Mouse (Mus musculus) CH12.LX (cell line): Measurements from ENCODE around the gene Senp1. TPM values are rescaled to one million over a fixed set of nuclear protein-coding genes. Genes with fewer than 3 reads are reported as not detected.

Experiments used
- DNase-seq: peaks from one replicate; pipeline ENCODE4 v3.0.0-alpha.2; 2013; ENCODE audit errors: extremely low read depth
- H3K27ac ChIP-seq: 2 replicates; pipeline ENCODE4 v1.5.1; 2012; ENCODE audit warnings: low read depth, mild to moderate bottlenecking, control low read depth, moderate library complexity; ENCODE audit not compliant: insufficient read depth
- H3K27me3 ChIP-seq: replicated peaks from 2 replicates; pipeline ENCODE3; 2012; ENCODE audit warnings: inconsistent platforms
- H3K36me3 ChIP-seq, 2 experiments: replicated peaks in 1 of 2; 2 replicates each; pipeline versions ENCODE3 to v1.6.1; 2012; ENCODE audit warnings: inconsistent platforms in 1 of 2, low read length in 1 of 2, mild to moderate bottlenecking in 1 of 2, mixed read lengths in 1 of 2, moderate library complexity in 1 of 2; ENCODE audit not compliant: control insufficient read depth in 1 of 2, insufficient read depth in 1 of 2
- H3K4me1 ChIP-seq, 2 experiments: 2 replicates each; pipeline ENCODE4 v1.6.1; 2012; ENCODE audit warnings: inconsistent platforms in 1 of 2, moderate library complexity in 1 of 2; ENCODE audit not compliant: insufficient read depth in 2 of 2, control insufficient read depth in 1 of 2
- H3K4me2 ChIP-seq: 2 replicates; pipeline ENCODE4 v1.6.1; 2012; ENCODE audit warnings: low read depth, mild to moderate bottlenecking, control low read depth; ENCODE audit not compliant: poor library complexity, insufficient read depth, severe bottlenecking
- H3K4me3 ChIP-seq, 3 experiments: fragments of 150-350 bp in 1 of 3; sonication (generic) in 1 of 3; replicated peaks in 1 of 3; 2 replicates each; pipeline versions ENCODE3 to v1.5.1; 2011 to 2012; ENCODE audit warnings: low read depth in 2 of 3, low read length in 2 of 3, mild to moderate bottlenecking in 2 of 3, moderate library complexity in 2 of 3, control low read depth in 1 of 3, improper control_type of control experiment in 1 of 3, inconsistent platforms in 1 of 3, mixed read lengths in 1 of 3; ENCODE audit not compliant: poor library complexity in 1 of 3
- H3K79me2 ChIP-seq: replicated peaks from 2 replicates; pipeline ENCODE4 v1.6.1; 2012; ENCODE audit warnings: mild to moderate bottlenecking, moderate library complexity; ENCODE audit not compliant: control insufficient read depth, poor library complexity, insufficient read depth, severe bottlenecking; ENCODE audit errors: extremely low read depth
- H3K9ac ChIP-seq: 2 replicates; pipeline ENCODE4 v1.6.1; 2012; ENCODE audit warnings: low read depth, mild to moderate bottlenecking, control low read depth, moderate library complexity; ENCODE audit not compliant: insufficient read depth
- H3K9me3 ChIP-seq: replicated peaks from 2 replicates; pipeline ENCODE3; 2012; ENCODE audit warnings: low read length, inconsistent platforms, mixed read lengths
- CTCF ChIP-seq, 2 experiments: IDR thresholded peaks in 1 of 2; conservative IDR thresholded peaks in 1 of 2; 2 replicates each; pipeline ENCODE4 v1.5.1; 2011 to 2012; ENCODE audit warnings: low read depth in 2 of 2, low read length in 2 of 2, improper control_type of control experiment in 1 of 2, inconsistent platforms in 1 of 2, mild to moderate bottlenecking in 1 of 2, moderate library complexity in 1 of 2
- ELF1 ChIP-seq: IDR thresholded peaks from 2 replicates; pipeline ENCODE4 v1.6.1; 2014; ENCODE audit warnings: low read depth, mild to moderate bottlenecking, inconsistent platforms, low read length, improper control_type of control experiment
- EP300 ChIP-seq: IDR thresholded peaks from 2 replicates; pipeline ENCODE4 v1.6.1; 2011; ENCODE audit warnings: low read length, improper control_type of control experiment
- ETS1 ChIP-seq: conservative IDR thresholded peaks from 2 replicates; pipeline ENCODE4 v1.6.1; 2012; ENCODE audit warnings: low read depth, mild to moderate bottlenecking, inconsistent platforms, low read length, improper control_type of control experiment, moderate library complexity
- GABPA ChIP-seq: IDR thresholded peaks from 2 replicates; pipeline ENCODE4 v1.6.1; 2012; ENCODE audit warnings: low read depth, low read length, improper control_type of control experiment, inconsistent platforms; ENCODE audit not compliant: insufficient replicate concordance
- HCFC1 ChIP-seq: IDR thresholded peaks from 2 replicates; pipeline ENCODE4 v1.6.1; 2012; ENCODE audit warnings: low read depth, mild to moderate bottlenecking, inconsistent platforms, low read length, improper control_type of control experiment
- IRF4 ChIP-seq: IDR thresholded peaks from 2 replicates; pipeline ENCODE4 v1.6.1; 2014; ENCODE audit warnings: low read depth, mild to moderate bottlenecking, inconsistent platforms, low read length, improper control_type of control experiment
- JUND ChIP-seq: conservative IDR thresholded peaks from 2 replicates; pipeline ENCODE4 v1.6.1; 2011; ENCODE audit warnings: low read depth, low read length, improper control_type of control experiment
- KAT2A ChIP-seq: IDR thresholded peaks from 2 replicates; pipeline ENCODE4 v1.6.1; 2012; ENCODE audit warnings: low read length, improper control_type of control experiment, inconsistent platforms; ENCODE audit not compliant: insufficient replicate concordance
- MAFK ChIP-seq: IDR thresholded peaks from 2 replicates; pipeline ENCODE4 v1.6.1; 2011; ENCODE audit warnings: low read length, improper control_type of control experiment; ENCODE audit not compliant: insufficient replicate concordance
- MAX ChIP-seq: IDR thresholded peaks from 2 replicates; pipeline ENCODE4 v1.6.1; 2011; ENCODE audit warnings: low read length, improper control_type of control experiment
- MAZ ChIP-seq: IDR thresholded peaks from 2 replicates; pipeline ENCODE4 v1.6.1; 2012; ENCODE audit warnings: low read depth, mild to moderate bottlenecking, inconsistent platforms, low read length, improper control_type of control experiment, moderate library complexity
- MEF2A ChIP-seq: IDR thresholded peaks from 2 replicates; pipeline ENCODE4 v1.6.1; 2014; ENCODE audit warnings: low read depth, mild to moderate bottlenecking, inconsistent platforms, low read length, improper control_type of control experiment, borderline replicate concordance
- MYC ChIP-seq: IDR thresholded peaks from 2 replicates; pipeline ENCODE4 v1.6.1; 2011; ENCODE audit warnings: low read depth, mild to moderate bottlenecking, improper control_type of control experiment, low read length
- NELFE ChIP-seq: IDR thresholded peaks from 2 replicates; pipeline ENCODE4 v1.6.1; 2011; ENCODE audit warnings: low read depth, low read length, improper control_type of control experiment
- NRF1 ChIP-seq: IDR thresholded peaks from 2 replicates; pipeline ENCODE4 v1.6.1; 2014; ENCODE audit warnings: low read depth, mild to moderate bottlenecking, inconsistent platforms, low read length, improper control_type of control experiment, moderate library complexity
- POLR2A ChIP-seq: IDR thresholded peaks from 2 replicates; pipeline ENCODE4 v1.6.1; 2011; ENCODE audit warnings: low read depth, mild to moderate bottlenecking, improper control_type of control experiment, low read length
- RAD21 ChIP-seq: IDR thresholded peaks from 2 replicates; pipeline ENCODE4 v1.6.1; 2011; ENCODE audit warnings: low read depth, mild to moderate bottlenecking, low read length, improper control_type of control experiment, moderate library complexity
- SIN3A ChIP-seq: IDR thresholded peaks from 2 replicates; pipeline ENCODE4 v1.6.1; 2012; ENCODE audit warnings: low read length, improper control_type of control experiment, inconsistent platforms
- SMC3 ChIP-seq: IDR thresholded peaks from 2 replicates; pipeline ENCODE4 v1.6.1; 2011; ENCODE audit warnings: low read depth, low read length, improper control_type of control experiment
- UBTF ChIP-seq: IDR thresholded peaks from 2 replicates; pipeline ENCODE4 v1.6.1; 2012; ENCODE audit warnings: low read depth, mild to moderate bottlenecking, inconsistent platforms, low read length, improper control_type of control experiment, moderate library complexity
- dilution Hi-C: fragments of 300-500 bp; cut with MboI; formaldehyde crosslinking; loops from 2 replicates; pipeline ENCODE4 v1.14.3; 2020; ENCODE audit warnings: low sequenced_read_pairs; ENCODE audit not compliant: extremely low pct_unique_long_range_greater_than_20kb, extremely low pct_ligation_motif_present
- in situ Hi-C: fragments of 300-500 bp; cut with MboI; formaldehyde crosslinking; loops from 3 replicates; pipeline ENCODE4 v1.14.3; 2019; ENCODE audit warnings: low sequenced_read_pairs, low pct_ligation_motif_present, low pct_unique_long_range_greater_than_20kb, mixed read lengths
- polyA plus RNA-seq: library from polyadenylated mRNA; unstranded; fragments of >175 nt; gene quantifications from 2 replicates; pipeline ENCODE4 v1.2.1, GENCODE M21; 2012; ENCODE audit warnings: low read depth; ENCODE audit not compliant: insufficient read length
- total RNA-seq, 2 experiments: library from RNA; depleted of rRNA; stranded (reverse); fragments of 300-350 nt in 1 of 2; fragments of >200 nt in 1 of 2; gene quantifications; 2 replicates each; pipeline ENCODE4 v1.2.3; 2012 to 2014

Senp1 gene
- total and polyA plus RNA-seq, 3 experiments: 14.9 to 38.5 (median 23.3) TPM

DNA sequence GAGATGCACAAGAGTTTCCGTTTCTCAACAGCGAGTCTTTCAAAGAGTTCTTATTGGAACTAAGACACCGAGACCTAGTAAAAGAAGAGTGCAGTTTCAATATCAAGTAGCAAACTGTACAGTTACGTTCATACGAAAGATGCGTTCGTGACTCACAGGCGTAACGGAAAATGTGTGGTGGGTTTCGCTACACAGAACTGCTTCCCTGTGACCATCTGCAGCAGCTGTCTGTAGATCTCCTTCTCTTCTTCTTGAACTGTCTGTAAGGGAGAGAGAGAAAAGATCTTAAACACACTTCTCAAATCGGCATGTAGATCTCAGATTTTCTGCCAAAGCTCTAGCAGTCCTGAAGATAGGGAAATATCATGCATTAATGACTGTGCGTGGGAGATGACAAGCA lies 26.9 kb downstream of the Senp1 start (continued):
- TF ChIP-seq MAZ: no peak
- no peak for TF ChIP-seq HCFC1
- no peak for TF ChIP-seq POLR2A
- TF ChIP-seq UBTF: peak; percentile 97
- no peak for TF ChIP-seq MAX
- TF ChIP-seq ELF1: no peak
- TF ChIP-seq, all 38 proteins: peak for 10

DNA sequence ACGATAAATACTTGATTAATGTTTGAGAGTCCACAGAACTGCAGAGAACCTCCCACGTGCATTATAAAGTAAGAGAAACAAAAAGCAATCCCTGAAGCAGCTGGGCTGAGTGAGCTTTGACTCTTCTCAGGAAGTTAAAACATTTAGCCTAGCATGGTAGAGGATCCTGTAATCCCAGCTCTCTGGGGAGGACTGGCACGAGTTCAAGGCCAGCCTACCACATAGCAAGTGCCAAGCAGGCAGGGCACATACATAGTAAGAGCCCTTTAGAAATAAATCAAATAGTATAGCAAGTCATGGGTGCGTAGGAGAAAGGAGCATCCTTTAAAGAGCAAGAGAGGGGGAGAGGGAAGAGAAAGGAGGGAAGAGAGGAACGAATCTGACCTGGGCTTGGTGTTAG lies 27.7 kb downstream of the Senp1 start:
- no peaks in the 10 kb centered on the region for H3K79me2 ChIP-seq
- dilution Hi-C loops: no loop called here
- no peak for TF ChIP-seq KAT2A
- TF ChIP-seq MAZ: no peak
- no peak for TF ChIP-seq MYC
- no peak for TF ChIP-seq SIN3A
- TF ChIP-seq ETS1: no peak
- H3K9me3 ChIP-seq: no peaks in the 10 kb centered on the region
- H3K27me3 ChIP-seq: no peaks in the 10 kb centered on the region
- no peak for DNase-seq
- H3K4me2 ChIP-seq: no peak overlapping the region
- H3K4me1 ChIP-seq: peaks cover 5 to 22% of the 10 kb centered on the region in 2 experiments; a peak in 3 of 4 replicates
- H3K27ac ChIP-seq: no peak overlapping the region
- H3K9ac ChIP-seq: no peak overlapping the region
- H3K4me3 ChIP-seq: no peak overlapping the region
- H3K36me3 ChIP-seq: peaks cover 76 to 92% of the 10 kb centered on the region in 2 experiments
- in situ Hi-C loops: no loop called here

DNA sequence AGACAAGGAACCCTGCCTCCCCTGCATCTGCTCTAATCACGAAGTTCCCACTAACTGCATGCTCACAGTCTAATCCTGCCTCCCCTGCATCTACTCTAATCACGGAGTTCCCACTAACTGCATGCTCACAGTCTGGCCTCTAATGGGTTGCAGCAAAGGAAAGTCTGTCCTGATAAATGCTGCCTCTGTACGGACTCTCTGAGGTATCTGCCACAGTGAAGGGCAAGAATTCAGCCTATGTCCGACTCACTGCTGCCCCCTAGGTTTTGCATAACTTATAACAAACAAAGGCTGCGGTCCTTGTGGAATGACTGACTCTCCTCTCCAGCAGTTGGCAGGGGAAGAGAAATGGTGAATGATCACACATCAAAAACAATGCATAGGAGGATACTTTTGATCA lies 38.3 kb downstream of the Senp1 start:
- no peak overlapping the region for H3K27ac ChIP-seq
- H3K27me3 ChIP-seq: no peaks in the 10 kb centered on the region
- H3K9ac ChIP-seq: no peak overlapping the region
- no peaks in the 10 kb centered on the region for H3K79me2 ChIP-seq
- peaks cover 0 to 10% of the 10 kb centered on the region in 2 experiments; a peak in 1 of 4 replicates for H3K4me1 ChIP-seq
- H3K4me3 ChIP-seq: no peak overlapping the region
- TF ChIP-seq JUND (no peak), IRF4 (no peak), MEF2A (no peak), MYC (0 out of 2 replicates have a peak, but pooled peaks have one; percentile 22), HCFC1 (no peak), RAD21 (peak; percentile 26), NRF1 (no peak), MAFK (no peak), NELFE (0 out of 2 replicates have a peak, but pooled peaks have one; percentile 37), EP300 (no peak), MAZ (no peak), ELF1 (no peak), SMC3 (peak; percentile 40; the same call in 1 of the 2 replicates), GABPA (no peak), CTCF (conservative IDR thresholded peaks at IDR 0.05 in 1 of 2, IDR thresholded peaks at IDR 0.05 in 1 of 2; ENCODE audit: low read depth in 2 of 2, low read length in 2 of 2) (peak; percentile 72 to 76), UBTF (no peak)
- TF ChIP-seq, all 38 proteins: peak for 5
- dilution Hi-C loops: no loop called here
- DNase-seq: peak; percentile 63
- in situ Hi-C loops: no loop called here
- Histone ChIP-seq H3K36me3 (peaks cover 63 to 83% of the 10 kb centered on the region in 2 experiments), H3K4me2 (no peak overlapping the region), H3K9me3 (no peaks in the 10 kb centered on the region)
